Mouse (Mus musculus) small intestine, adult 2 months (tissue): ENCODE data around the gene Retreg1. TPM values are rescaled to one million over a fixed set of nuclear protein-coding genes. Genes with fewer than 3 reads are reported as not detected.

Experiments used
- H3K27ac ChIP-seq: fragments of 200-500 bp; 2 replicates; pipeline ENCODE4 v1.5.1; 2012; ENCODE audit warnings: low read depth, low read length, control low read depth, inconsistent platforms; ENCODE audit not compliant: insufficient read depth
- H3K27me3 ChIP-seq: fragments of 200-500 bp; 2 replicates; pipeline ENCODE4 v1.6.1; 2012; ENCODE audit warnings: mild to moderate bottlenecking, moderate library complexity, low read length, inconsistent platforms; ENCODE audit not compliant: control insufficient read depth, insufficient read depth
- H3K36me3 ChIP-seq: fragments of 200-500 bp; 2 replicates; pipeline ENCODE4 v1.6.1; 2012; ENCODE audit warnings: mild to moderate bottlenecking, low read length, control low read depth, inconsistent platforms; ENCODE audit not compliant: control insufficient read depth, insufficient read depth
- H3K4me1 ChIP-seq: fragments of 200-500 bp; 2 replicates; pipeline ENCODE4 v1.6.1; 2012; ENCODE audit warnings: low read length, inconsistent platforms, mixed read lengths; ENCODE audit not compliant: control insufficient read depth, insufficient read depth, insufficient read length
- H3K4me3 ChIP-seq: fragments of 200-500 bp; 2 replicates; pipeline ENCODE4 v1.5.1; 2012; ENCODE audit warnings: low read depth, mild to moderate bottlenecking, control low read depth, inconsistent platforms, low read length, moderate library complexity
- CTCF ChIP-seq: fragments of 200-500 bp; IDR thresholded peaks from 2 replicates; pipeline ENCODE4 v1.5.1; 2012; ENCODE audit warnings: low read depth, mild to moderate bottlenecking, control low read depth, inconsistent platforms, low read length, moderate library complexity, mixed read lengths; ENCODE audit not compliant: insufficient replicate concordance, insufficient read length; ENCODE audit errors: extremely low read depth
- POLR2A ChIP-seq: fragments of 200-500 bp; IDR thresholded peaks from 2 replicates; pipeline ENCODE4 v1.6.1; 2012; ENCODE audit warnings: low read depth, mild to moderate bottlenecking, control low read depth, inconsistent platforms, low read length, moderate library complexity
- WGBS: fragments of 180-500 bp; shearing (Covaris S2); methylation state at CpG from one replicate; pipeline ENCODE4 v1.1.7; 2018; 5-methylcytosine and 5-hydroxymethylcytosine counted together
- polyA plus RNA-seq: library from polyadenylated mRNA; depleted of rRNA; stranded (reverse); fragments of >200 nt; gene quantifications from 2 replicates; pipeline ENCODE4 v1.2.3, GENCODE M21; 2012

The Retreg1 gene
- polyA plus RNA-seq, 1 experiment: 7.5 TPM

DNA sequence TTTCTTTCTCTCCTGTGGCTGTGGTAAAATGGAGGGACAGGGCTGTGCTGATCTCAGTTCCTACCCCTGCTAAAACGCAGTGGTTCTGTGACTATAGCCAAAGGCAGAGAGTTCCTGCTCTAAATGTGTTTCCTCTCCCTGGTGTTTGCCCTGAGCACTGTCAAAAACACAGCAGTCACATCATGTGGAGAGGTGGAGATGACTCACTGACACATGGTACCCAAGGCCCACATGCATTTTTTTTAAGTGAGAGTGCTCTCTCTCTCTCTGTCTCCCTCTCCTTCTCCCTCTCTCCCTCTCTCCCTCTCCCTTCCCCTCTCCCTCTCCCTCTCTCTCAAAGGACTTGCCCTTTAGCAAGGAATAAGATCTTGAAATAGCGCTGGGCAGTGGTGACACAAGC is 73.3 kb downstream of the Retreg1 start:
- Histone ChIP-seq H3K27me3 (no peaks in the 10 kb centered on the region), H3K36me3 (no peaks in the 10 kb centered on the region), H3K27ac (no peak overlapping the region), H3K4me3 (no peak overlapping the region), H3K4me1 (peaks cover 3% of the 10 kb centered on the region; the same call in 1 of the 2 replicates)
- TF ChIP-seq POLR2A (no peak), CTCF (no peak)
- 93% methylated on average over 2 of the region's 2 CpGs for WGBS

DNA sequence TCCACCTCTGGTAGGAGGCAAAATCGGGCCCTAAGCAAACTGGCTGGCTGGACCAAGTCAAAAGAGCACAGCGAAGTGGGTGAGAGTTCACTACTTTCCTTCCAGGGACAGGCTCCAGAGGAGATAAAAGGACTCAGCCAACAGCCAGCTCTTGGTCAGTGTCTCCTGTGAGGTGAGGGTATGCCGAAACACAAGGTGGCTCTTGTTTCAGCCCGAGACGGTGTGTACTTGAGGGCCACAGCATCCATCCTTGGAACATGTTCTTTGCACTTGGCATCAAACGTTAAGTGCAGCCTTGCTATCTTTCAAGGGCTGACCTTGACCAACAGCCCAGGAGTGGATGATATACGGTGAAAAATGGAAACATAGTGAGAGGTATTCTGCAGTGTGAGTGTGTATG is 75.7 kb downstream of the Retreg1 start:
- TF ChIP-seq CTCF: no peak
- TF ChIP-seq POLR2A: no peak
- 85% methylated on average over 7 of the region's 7 CpGs for WGBS
- H3K4me1 ChIP-seq: peaks cover 8% of the 10 kb centered on the region
- H3K4me3 ChIP-seq: no peak overlapping the region
- no peaks in the 10 kb centered on the region for H3K27me3 ChIP-seq
- H3K36me3 ChIP-seq: no peaks in the 10 kb centered on the region
- no peak overlapping the region for H3K27ac ChIP-seq

DNA sequence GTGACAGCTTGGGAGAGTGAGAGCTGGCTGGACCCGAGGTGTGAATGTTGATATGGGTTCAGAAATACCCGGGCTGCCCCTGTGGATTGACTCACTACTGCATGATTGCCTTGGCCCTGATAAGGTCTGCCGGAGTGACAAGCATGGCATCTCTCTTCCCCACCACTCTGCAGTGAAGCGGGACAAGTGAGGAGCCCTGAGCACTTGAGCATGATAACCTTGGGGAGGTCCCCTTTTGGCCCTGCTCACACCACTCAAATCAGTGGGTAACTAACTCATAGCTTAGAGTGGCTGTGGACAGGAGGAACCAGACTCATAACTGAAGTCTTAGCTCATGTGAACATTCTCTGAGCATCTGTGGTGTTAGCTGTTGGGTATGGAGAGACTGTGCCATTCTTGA is 77.0 kb downstream of the Retreg1 start:
- H3K27ac ChIP-seq: no peak overlapping the region
- H3K36me3 ChIP-seq: no peaks in the 10 kb centered on the region
- TF ChIP-seq POLR2A: no peak
- TF ChIP-seq CTCF: no peak
- no peak overlapping the region for H3K4me3 ChIP-seq
- peaks cover 10% of the 10 kb centered on the region for H3K4me1 ChIP-seq
- WGBS: 59% methylated on average over 4 of the region's 4 CpGs
- H3K27me3 ChIP-seq: no peaks in the 10 kb centered on the region

DNA sequence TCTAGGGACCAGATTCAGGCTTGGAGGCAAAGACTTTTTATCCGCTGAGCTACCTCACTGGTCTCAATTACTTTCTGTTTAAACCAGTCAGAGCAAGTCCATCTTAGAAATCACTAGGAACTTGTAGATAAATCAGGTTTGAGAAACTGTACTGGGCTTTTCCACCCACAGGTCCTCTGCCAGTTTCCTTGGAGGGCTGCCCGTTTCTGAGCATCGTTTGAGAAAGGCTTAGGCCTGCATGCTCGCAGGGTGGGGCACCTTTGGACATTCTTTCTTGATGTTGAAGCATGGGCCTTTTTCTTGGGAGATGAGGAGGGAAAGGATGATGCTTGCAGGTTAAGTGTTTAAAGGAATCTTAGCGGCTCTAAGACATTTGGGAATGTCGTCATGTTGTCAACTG is 77.9 kb downstream of the Retreg1 start:
- Histone ChIP-seq H3K27me3 (no peaks in the 10 kb centered on the region), H3K4me1 (peaks cover 7% of the 10 kb centered on the region), H3K27ac (no peak overlapping the region), H3K36me3 (no peaks in the 10 kb centered on the region), H3K4me3 (no peak overlapping the region)
- 78% methylated on average over 6 of the region's 6 CpGs for WGBS
- no peak for TF ChIP-seq POLR2A
- no peak for TF ChIP-seq CTCF

DNA sequence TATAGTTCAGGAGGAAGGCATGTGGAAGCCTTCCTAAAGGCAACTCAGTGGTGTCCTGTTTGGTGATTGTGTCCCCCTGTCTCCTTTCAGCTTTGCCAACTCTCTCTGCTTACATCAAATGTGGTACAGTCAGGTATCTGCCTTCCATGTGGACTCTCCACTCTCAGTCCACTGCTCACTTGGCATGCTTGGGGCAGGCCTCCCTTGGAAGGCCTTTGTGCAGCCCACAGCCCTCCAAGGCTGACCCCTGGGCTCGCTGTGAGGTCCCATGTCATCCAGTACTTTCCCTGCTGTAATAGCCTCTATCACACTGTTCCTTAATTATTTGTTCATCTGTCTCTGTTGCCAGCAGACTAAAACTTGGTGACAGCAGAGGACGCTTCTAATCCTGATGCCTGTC is 79.0 kb downstream of the Retreg1 start:
- H3K4me1 ChIP-seq: peaks cover 7% of the 10 kb centered on the region
- TF ChIP-seq CTCF (no peak), POLR2A (no peak)
- WGBS: 77% methylated on average over 2 of the region's 2 CpGs

GRCm38 (mm10) chr15:25923916-25924315 is 80.9 kb downstream of the Retreg1 start:
- WGBS: 37% methylated on average over 8 of the region's 8 CpGs
- Histone ChIP-seq H3K36me3 (no peaks in the 10 kb centered on the region), H3K4me1 (peaks cover 7% of the 10 kb centered on the region), H3K27ac (no peak overlapping the region), H3K27me3 (no peaks in the 10 kb centered on the region), H3K4me3 (no peak overlapping the region)
- TF ChIP-seq POLR2A: no peak
- TF ChIP-seq CTCF: no peak

More for the DNA sequence above, 79.0 kb downstream of the Retreg1 start:
- Histone ChIP-seq H3K27ac (no peak overlapping the region), H3K4me3 (no peak overlapping the region), H3K36me3 (no peaks in the 10 kb centered on the region), H3K27me3 (no peaks in the 10 kb centered on the region)

DNA sequence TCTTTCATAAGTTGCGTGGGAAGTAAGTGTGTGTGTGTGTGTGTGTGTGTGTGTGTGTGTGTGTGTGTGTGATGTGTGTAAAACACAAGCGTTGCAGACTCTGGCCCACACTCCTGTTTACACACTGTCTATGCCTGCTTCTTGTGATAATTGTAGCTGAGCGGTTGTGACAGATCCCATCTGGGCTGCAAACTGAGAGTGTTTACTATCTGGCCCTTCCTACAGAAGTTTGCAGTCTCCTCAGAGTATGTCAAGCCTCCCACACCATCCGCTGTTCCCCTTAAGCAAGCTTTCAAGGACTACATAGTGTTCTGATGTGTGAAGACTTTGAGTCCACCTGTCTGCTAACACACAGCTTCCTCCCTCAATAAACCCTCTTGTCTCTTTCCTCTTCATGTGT is 83.2 kb downstream of the Retreg1 start:
- Histone ChIP-seq H3K27ac (no peak overlapping the region), H3K4me3 (no peak overlapping the region), H3K36me3 (no peaks in the 10 kb centered on the region), H3K27me3 (no peaks in the 10 kb centered on the region), H3K4me1 (peaks cover 9% of the 10 kb centered on the region)
- WGBS: 82% methylated on average over 4 of the region's 4 CpGs
- no peak for TF ChIP-seq POLR2A
- no peak for TF ChIP-seq CTCF

DNA sequence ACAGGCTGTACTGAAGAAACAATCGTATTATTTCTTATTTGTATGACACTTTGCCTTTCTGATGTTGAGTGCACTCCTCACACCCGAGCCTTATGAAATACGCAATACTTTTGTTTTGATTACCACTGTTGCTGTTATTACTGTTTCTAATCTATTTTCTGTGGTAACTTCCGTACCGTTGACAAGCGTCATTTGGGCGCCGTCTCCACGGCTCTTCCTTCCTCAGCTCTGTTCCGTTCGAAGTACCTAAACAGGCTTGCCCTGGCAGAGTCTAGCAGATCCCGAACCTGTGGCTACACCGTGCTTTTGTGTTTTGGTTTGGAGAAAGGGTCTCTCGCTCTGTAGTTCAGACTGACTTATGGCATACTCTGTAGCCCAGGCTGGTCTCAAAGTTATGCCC is 84.1 kb downstream of the Retreg1 start:
- Histone ChIP-seq H3K4me1 (peaks cover 13% of the 10 kb centered on the region), H3K4me3 (no peak overlapping the region), H3K36me3 (no peaks in the 10 kb centered on the region), H3K27ac (no peak overlapping the region), H3K27me3 (no peaks in the 10 kb centered on the region)
- WGBS: 92% methylated on average over 14 of the region's 14 CpGs
- TF ChIP-seq POLR2A: no peak
- no peak for TF ChIP-seq CTCF
